Mouse (Mus musculus) liver, embryonic 13.5 days (tissue): ENCODE data around the gene Immp2l. TPM values are rescaled to one million over a fixed set of nuclear protein-coding genes. Genes with fewer than 3 reads are reported as not detected.
"Not testable (repeated sequence)": the region's sequence is repeated elsewhere in the genome, so short reads cannot be mapped to it uniquely, and the experiment has no call there.

ENCODE experiments used
- ATAC-seq: fragments of 200-750 bp; cut with Nextera tagmentation; 2 replicates; pipeline ENCODE4 v1.8.0; 2017; ENCODE audit warnings: low read depth, mild to moderate bottlenecking, moderate number of reproducible peaks, moderate library complexity
- DNase-seq: peaks from one replicate; pipeline ENCODE4 v3.0.0; 2022
- H3K27ac ChIP-seq: fragments of 300-500 bp; sonication (generic); 2 replicates; pipeline ENCODE4 v1.5.1; 2015; ENCODE audit warnings: moderate library complexity, mild to moderate bottlenecking, inconsistent platforms
- H3K27me3 ChIP-seq: fragments of 300-500 bp; sonication (generic); 2 replicates; pipeline ENCODE4 v1.6.1; 2015; ENCODE audit warnings: mild to moderate bottlenecking, inconsistent platforms
- H3K36me3 ChIP-seq: fragments of 300-500 bp; sonication (generic); 2 replicates; pipeline ENCODE4 v1.6.1; 2015; ENCODE audit warnings: mild to moderate bottlenecking, inconsistent platforms
- H3K4me1 ChIP-seq: fragments of 300-500 bp; sonication (generic); replicated peaks from 2 replicates; pipeline ENCODE4 v1.6.1; 2015; ENCODE audit warnings: inconsistent platforms
- H3K4me2 ChIP-seq: fragments of 300-500 bp; sonication (generic); 2 replicates; pipeline ENCODE4 v1.6.1; 2015; ENCODE audit warnings: inconsistent platforms, mild to moderate bottlenecking, moderate library complexity
- H3K4me3 ChIP-seq: fragments of 300-500 bp; sonication (generic); replicated peaks from 2 replicates; pipeline ENCODE4 v1.5.1; 2015; ENCODE audit warnings: mild to moderate bottlenecking, inconsistent platforms
- H3K9ac ChIP-seq: fragments of 300-500 bp; sonication (generic); 2 replicates; pipeline ENCODE4 v1.6.1; 2015; ENCODE audit warnings: mild to moderate bottlenecking, inconsistent platforms
- H3K9me3 ChIP-seq: fragments of 300-500 bp; sonication (generic); replicated peaks from 2 replicates; pipeline ENCODE4 v1.6.1; 2016; ENCODE audit warnings: inconsistent platforms
- WGBS: fragments of 180-500 bp; shearing (Covaris S2); methylation state at CpG from one replicate; pipeline ENCODE4 v1.1.7; 2015; ENCODE audit not compliant: insufficient replicate concordance; 5-methylcytosine and 5-hydroxymethylcytosine counted together
- polyA plus RNA-seq: library from polyadenylated mRNA; unstranded; fragments of >200 nt; fragmentation: Nextera tagmentation; extraction: Ambion mirVana; gene quantifications from 2 replicates; pipeline ENCODE4 v1.2.1, GENCODE M21; 2015

Immp2l gene
- 10.4 and 10.8 TPM in 2 replicates for polyA plus RNA-seq

DNA sequence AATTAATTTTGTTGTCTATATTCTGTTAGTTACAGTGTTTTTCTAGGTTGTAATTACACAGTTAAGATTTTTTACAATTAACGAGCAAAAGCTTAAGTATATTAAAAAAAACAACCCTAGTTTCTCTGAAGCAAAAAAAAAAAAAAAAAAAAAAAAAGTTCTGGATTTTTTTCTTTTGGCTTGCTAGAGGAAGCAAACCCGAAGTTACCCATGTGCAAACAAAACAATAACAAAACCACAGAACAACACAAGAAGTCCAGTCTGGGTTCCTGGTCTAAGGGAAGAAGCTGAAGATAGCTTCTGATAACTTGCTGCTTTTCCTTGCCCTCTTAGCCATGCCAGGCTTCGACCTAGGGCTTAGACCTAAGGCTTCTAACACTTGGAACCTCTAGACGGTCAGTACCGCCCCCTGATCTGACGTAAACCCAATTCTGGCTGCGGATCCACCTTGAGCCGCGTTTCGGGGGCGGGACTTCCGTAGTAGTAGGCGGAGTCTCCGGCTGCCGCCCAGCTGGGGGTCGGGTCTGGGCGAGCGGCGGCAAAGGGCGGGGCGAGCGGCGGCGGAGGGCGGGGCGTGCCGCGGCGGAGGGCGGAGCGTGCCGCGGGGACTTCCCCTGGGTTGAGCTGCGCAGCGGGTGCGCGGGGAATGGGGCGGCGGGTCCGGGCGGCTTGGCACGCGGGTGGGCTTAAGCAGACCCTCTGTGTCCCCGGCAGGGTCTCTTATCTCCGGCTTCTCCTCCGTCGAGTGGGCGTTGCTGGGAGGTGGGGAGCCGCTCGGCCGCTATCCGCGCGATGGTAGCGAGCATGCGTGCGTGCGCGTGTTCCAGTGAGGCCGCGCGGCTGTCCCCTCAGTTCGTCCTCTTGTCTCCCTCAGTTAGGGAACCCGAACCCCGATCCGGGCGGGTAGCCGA lies at the start of gene Immp2l:
Immp2l (plus strand) TSS at position 580 of the 911 bp plus-strand sequence.
- peak; percentile 98 for DNase-seq
- no peaks in the 10 kb centered on the region for H3K27me3 ChIP-seq
- peak within 1 kb of the TSS; percentile 90 for H3K9ac ChIP-seq
- H3K9me3 ChIP-seq = no peaks in the 10 kb centered on the region
- peak; percentile 97 for ATAC-seq
- peak within 1 kb of the TSS; percentile 77 for H3K27ac ChIP-seq
- H3K4me2 ChIP-seq = peak within 1 kb of the TSS; percentile 88
- peak within 1 kb of the TSS; percentile 81 for H3K4me3 ChIP-seq
- 2% methylated on average over 68 of the region's 68 CpGs for WGBS
- no peaks in the 10 kb centered on the region for H3K36me3 ChIP-seq
- H3K4me1 ChIP-seq = peaks cover 31% of the 10 kb centered on the region

DNA sequence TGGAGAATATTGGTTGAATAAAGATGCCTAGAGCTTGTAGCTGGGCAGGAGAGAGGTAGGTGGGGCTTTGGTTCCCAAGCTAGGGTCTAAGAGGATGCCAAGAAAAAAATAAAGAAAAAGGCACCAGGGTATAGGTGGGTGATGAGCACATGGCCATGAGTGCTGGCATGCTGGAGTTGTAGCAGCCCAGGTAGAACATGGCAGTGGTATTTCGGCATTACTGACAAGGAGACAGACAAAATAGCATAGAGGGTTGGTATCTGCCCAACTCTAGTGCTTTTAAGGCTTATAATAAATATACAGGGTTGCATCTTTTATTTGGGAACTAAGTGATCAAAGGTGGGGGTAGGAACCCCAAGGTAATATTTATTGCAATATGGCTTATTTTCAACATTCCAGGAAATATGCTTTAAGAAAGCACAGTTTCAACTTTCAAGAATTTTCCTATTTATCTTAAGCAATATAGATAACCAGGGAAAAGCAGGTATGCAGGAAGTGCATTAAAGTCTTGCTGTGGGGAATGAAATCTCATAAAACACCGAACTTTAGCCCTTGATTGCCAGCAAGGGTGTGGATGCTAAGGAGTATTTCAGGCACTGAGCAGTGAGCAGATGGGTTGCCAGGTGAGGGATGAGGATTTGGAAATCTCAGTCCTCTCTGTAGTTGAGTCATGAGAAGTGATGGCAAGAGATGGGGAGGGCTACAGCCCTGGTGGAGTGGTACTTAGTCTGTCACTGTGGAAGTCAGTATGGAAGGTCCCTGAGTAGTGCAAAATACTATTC lies 45.0 kb upstream of the Immp2l start:
- no peaks in the 10 kb centered on the region for H3K4me1 ChIP-seq
- DNase-seq = no peak
- ATAC-seq = no peak
- no peak overlapping the region for H3K27ac ChIP-seq
- WGBS = 59% methylated on average over 2 of the region's 2 CpGs
- H3K4me3 ChIP-seq = no peak overlapping the region
- peaks cover 8% of the 10 kb centered on the region; the same call in 1 of the 2 replicates for H3K27me3 ChIP-seq
- H3K9me3 ChIP-seq = no peaks in the 10 kb centered on the region
- H3K9ac ChIP-seq = no peak overlapping the region
- no peaks in the 10 kb centered on the region for H3K36me3 ChIP-seq
- H3K4me2 ChIP-seq = no peak overlapping the region

DNA sequence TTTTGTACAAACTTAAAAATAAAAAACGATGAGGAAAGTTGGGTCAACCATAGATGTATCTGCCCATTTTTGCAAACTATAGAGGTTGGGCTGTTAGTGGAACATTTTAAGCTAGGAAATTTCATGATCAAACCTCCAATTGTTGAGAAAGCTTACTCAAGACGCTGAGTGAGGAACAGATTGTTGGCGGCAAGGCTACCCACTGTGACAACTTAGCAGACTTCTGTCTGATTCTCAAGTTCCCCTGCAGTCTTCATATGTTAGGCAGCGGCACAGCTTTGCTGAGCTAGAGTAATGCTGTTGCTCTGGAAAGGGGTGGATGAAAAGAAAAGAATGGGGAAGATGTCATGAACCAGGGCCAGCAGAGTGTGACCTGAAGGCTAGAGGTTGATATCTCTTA lies 44.2 kb upstream of the Immp2l start:
- WGBS = 70% methylated on average over 4 of the region's 4 CpGs
- H3K27me3 ChIP-seq = peaks cover 8% of the 10 kb centered on the region; the same call in 1 of the 2 replicates
- no peak overlapping the region for H3K4me2 ChIP-seq
- H3K9me3 ChIP-seq = no peaks in the 10 kb centered on the region
- no peak for ATAC-seq
- no peaks in the 10 kb centered on the region for H3K4me1 ChIP-seq
- no peak for DNase-seq
- H3K4me3 ChIP-seq = no peak overlapping the region
- H3K9ac ChIP-seq = no peak overlapping the region
- H3K36me3 ChIP-seq = no peaks in the 10 kb centered on the region
- H3K27ac ChIP-seq = no peak overlapping the region

DNA sequence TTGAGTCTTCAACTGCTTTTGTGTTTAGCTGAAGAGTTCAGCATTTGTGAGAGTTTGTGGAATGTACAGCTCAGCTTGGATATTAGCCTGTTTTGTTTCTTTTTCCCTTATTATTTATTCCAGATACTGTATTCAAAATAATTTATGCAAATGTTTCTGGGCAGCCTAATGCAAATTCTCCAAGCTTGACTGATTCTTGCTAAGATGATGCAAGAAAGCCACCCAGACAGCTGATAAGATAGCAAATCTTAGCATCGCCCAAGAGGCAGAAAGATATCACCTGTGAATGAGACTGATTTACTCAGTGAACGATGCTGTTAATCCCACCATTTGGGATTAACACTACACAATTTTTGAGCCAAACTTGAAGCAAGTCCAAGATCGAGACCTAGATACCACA lies 43.7 kb upstream of the Immp2l start:
- WGBS = 52% methylated on average over 3 of the region's 3 CpGs
- no peak overlapping the region for H3K27ac ChIP-seq
- no peaks in the 10 kb centered on the region for H3K36me3 ChIP-seq
- ATAC-seq (no peak), DNase-seq (no peak)
- H3K4me2 ChIP-seq = no peak overlapping the region
- no peaks in the 10 kb centered on the region for H3K9me3 ChIP-seq
- H3K4me1 ChIP-seq = no peaks in the 10 kb centered on the region
- H3K27me3 ChIP-seq = peaks cover 8% of the 10 kb centered on the region; the same call in 1 of the 2 replicates
- H3K4me3 ChIP-seq = no peak overlapping the region
- no peak overlapping the region for H3K9ac ChIP-seq

DNA sequence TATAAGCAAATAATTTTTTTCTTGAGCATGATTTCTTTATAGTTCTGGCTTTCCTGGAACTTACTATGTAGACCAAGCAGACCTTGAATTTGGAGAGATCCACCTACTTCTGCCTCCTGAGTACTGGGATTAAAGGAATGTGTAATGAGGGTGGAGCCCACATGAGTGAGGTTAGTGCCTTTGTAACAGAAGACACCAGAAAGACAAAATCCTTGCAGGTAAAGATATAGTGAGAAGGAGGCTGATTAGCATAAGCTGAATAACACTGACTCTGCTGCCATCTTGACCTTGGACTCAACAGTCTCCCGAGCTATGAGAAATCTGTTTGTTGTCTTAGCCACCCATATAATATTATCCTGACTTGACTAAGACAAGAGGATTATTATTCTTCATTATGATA lies 40.9 kb upstream of the Immp2l start:
- Histone ChIP-seq H3K4me2 (no peak overlapping the region), H3K4me1 (no peaks in the 10 kb centered on the region), H3K27me3 (0 out of 2 replicates have a peak, but pooled peaks cover 2% of the 10 kb centered on the region), H3K9ac (no peak overlapping the region), H3K27ac (no peak overlapping the region), H3K9me3 (no peaks in the 10 kb centered on the region), H3K4me3 (no peak overlapping the region), H3K36me3 (no peaks in the 10 kb centered on the region)
- WGBS = 74% methylated on average over 1 of the region's 1 CpGs
- ATAC-seq = no peak
- DNase-seq = no peak

DNA sequence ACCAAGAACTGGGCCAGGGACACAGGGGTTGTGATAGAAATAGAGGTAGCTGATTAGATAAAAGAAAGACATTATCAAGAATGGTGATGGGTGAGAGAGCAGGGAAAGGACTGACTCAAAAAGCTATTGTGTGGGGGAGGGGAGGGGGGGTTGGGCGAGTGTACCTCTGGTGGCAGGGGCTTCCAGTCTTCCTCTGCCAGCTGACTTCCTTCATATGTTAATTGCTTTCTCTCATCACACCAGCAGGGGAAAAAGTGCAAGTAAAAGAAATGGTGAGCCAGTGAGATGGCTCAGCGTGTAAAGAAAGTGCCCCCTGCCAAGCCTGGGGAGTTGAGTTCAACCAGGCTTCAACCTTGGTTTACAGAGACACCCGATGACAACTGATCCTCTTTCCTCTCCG lies 39.2 kb upstream of the Immp2l start:
- H3K4me1 ChIP-seq = no peaks in the 10 kb centered on the region
- H3K4me2 ChIP-seq = no peak overlapping the region
- H3K9me3 ChIP-seq = no peaks in the 10 kb centered on the region
- H3K9ac ChIP-seq = no peak overlapping the region
- WGBS = 40% methylated on average over 4 of the region's 4 CpGs
- DNase-seq (no peak), ATAC-seq (no peak)
- no peaks in the 10 kb centered on the region for H3K27me3 ChIP-seq
- H3K36me3 ChIP-seq = no peaks in the 10 kb centered on the region
- H3K4me3 ChIP-seq = no peak overlapping the region
- H3K27ac ChIP-seq = no peak overlapping the region

DNA sequence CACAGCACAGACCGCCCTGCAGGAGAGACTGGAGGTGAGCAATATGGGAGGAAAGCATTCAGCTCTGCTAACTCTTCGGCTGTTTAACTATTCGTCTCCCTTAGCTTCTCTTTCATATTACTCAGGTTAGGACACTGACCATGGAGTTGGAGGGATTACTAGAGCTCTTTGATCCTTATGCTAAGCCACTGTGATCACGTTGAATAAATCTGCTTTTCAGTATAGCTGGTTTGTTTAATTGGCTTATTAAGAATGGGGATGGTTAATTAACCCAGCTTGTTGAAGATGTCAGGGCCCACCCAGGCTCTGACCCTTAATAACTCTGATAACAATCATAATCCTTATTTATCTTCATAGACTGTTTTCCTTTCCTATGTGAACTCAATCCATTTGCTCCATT lies 38.1 kb upstream of the Immp2l start:
- no peak for DNase-seq
- no peak overlapping the region for H3K9ac ChIP-seq
- 66% methylated on average over 4 of the region's 4 CpGs for WGBS

DNA sequence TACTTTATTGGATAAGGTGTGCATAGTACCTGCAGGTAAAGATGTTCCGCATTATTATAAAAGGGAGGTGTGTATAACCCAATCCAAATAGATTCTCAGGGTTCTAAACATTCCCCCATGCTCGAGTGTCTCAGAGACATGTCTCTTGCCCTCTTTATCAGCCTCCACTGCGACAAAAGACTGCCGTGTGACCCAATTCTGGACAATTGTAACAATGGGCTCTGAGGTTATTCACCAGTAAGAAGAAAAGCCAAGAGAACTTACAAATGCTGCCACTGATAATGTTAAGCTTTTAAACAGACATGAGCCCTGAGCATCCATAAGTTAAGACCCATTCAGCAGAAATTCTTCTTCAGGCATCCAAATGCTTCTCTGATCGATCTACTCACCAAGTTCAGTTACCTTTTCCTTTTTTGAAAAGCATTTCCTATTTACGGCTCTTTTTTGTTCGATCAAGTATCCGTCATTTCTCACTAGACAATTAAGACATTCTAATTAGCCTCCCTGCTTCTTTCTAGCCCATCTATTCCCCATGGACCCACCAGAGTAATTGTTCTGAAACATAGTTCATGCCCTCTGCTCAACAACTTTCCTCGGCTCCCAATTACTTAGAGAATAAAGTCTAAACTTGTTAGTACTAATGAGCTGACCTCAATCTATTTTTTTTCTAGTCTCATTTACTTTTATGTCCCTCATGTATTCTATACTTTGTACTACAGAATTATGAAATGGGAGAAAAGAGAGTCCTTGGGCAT lies 35.4 kb upstream of the Immp2l start:
- no peaks in the 10 kb centered on the region for H3K36me3 ChIP-seq
- 72% methylated on average over 9 of the region's 9 CpGs for WGBS
- DNase-seq (no peak), ATAC-seq (no peak)
- no peaks in the 10 kb centered on the region for H3K4me1 ChIP-seq
- no peak overlapping the region for H3K4me3 ChIP-seq
- H3K27ac ChIP-seq = no peak overlapping the region
- no peak overlapping the region for H3K9ac ChIP-seq
- H3K4me2 ChIP-seq = no peak overlapping the region
- no peaks in the 10 kb centered on the region for H3K27me3 ChIP-seq
- no peaks in the 10 kb centered on the region for H3K9me3 ChIP-seq

More for the DNA sequence above, 38.1 kb upstream of the Immp2l start:
- no peak overlapping the region for H3K27ac ChIP-seq
- H3K4me2 ChIP-seq = no peak overlapping the region
- no peaks in the 10 kb centered on the region for H3K36me3 ChIP-seq
- no peaks in the 10 kb centered on the region for H3K4me1 ChIP-seq
- no peak for ATAC-seq
- no peaks in the 10 kb centered on the region for H3K27me3 ChIP-seq
- no peaks in the 10 kb centered on the region for H3K9me3 ChIP-seq
- no peak overlapping the region for H3K4me3 ChIP-seq

DNA sequence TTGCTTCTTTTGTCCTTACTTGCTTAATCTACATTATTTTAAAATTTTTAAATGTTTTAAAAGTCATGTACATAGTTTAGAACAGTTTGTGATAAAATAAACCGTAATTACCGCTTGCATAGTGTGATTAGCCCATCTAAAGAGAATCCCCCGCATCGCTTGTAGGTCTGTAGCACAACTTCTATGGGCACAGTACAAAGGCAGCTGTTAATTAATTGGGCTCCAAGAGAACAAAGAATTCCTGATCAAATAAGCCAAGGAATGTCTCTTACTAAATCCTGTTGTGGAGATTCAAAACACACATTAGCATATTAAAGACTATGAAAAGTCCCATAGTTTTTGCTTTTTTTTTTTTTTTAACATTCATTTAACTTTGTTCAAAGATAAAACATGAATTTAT lies 32.2 kb upstream of the Immp2l start:
- Histone ChIP-seq H3K4me1 (no peaks in the 10 kb centered on the region), H3K4me2 (no peak overlapping the region), H3K27me3 (no peaks in the 10 kb centered on the region), H3K9me3 (no peaks in the 10 kb centered on the region), H3K4me3 (no peak overlapping the region), H3K36me3 (no peaks in the 10 kb centered on the region), H3K27ac (no peak overlapping the region), H3K9ac (no peak overlapping the region)
- ATAC-seq (no peak), DNase-seq (no peak)
- 81% methylated on average over 4 of the region's 4 CpGs for WGBS

DNA sequence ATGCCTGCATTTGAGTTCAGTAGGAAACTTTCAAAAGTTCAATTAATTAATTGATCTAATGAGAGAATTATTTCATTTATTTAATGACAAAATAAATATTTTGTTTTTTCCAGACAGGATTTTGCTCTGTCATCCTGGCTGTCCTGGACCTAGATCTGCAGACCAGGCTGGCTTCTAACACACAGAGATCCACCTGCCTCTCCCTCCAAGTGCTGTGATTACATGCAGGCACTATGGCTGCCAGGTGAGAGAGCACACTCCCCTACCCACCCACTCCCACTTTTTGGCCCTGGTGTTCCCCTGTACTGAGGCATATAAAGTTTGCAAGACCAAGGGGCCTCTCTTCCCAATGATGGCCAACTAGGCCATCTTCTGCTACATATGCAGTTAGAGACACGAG lies 31.7 kb upstream of the Immp2l start:
- H3K4me3 ChIP-seq, H3K4me2 ChIP-seq, H3K27me3 ChIP-seq, ATAC-seq, H3K27ac ChIP-seq, DNase-seq, H3K36me3 ChIP-seq, H3K9me3 ChIP-seq, H3K4me1 ChIP-seq, H3K9ac ChIP-seq: not testable (repeated sequence)
- 52% methylated on average over 1 of the region's 1 CpGs for WGBS

DNA sequence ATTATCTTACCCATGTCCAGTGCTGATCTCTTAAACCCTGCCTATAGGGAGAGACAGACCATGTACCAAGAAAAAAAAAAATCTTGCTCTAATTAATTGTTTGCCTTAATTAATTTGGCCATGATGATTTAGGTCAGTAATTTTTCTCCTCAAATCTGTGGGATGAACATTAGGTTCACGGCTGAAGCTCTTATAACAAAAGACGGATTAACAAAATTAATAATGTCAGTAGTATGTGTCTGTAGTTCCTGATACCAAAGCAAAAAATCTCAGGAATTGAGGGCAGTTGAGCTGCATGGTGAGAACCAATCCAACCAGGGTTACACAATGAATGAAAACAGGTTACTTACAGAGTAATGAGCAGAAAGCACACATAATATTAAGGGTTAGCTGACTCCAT lies 29.0 kb upstream of the Immp2l start:
- ATAC-seq (no peak), DNase-seq (no peak)
- H3K27ac ChIP-seq = no peak overlapping the region
- no peak overlapping the region for H3K4me3 ChIP-seq
- no peaks in the 10 kb centered on the region for H3K4me1 ChIP-seq
- no peak overlapping the region for H3K9ac ChIP-seq
- H3K4me2 ChIP-seq = no peak overlapping the region
- no peaks in the 10 kb centered on the region; the same call in 1 of the 2 replicates for H3K9me3 ChIP-seq
- no peaks in the 10 kb centered on the region for H3K36me3 ChIP-seq
- 78% methylated on average over 2 of the region's 2 CpGs for WGBS
- no peaks in the 10 kb centered on the region for H3K27me3 ChIP-seq
